Mouse (Mus musculus) brain, adult 2 months (tissue): Measurements from ENCODE around the gene Ndrg3.

Source experiments
- DNase-seq: peaks from one replicate; pipeline ENCODE4 v3.0.0; 2011; ENCODE audit warnings: low read depth, low spot score

Ndrg3 gene

DNA sequence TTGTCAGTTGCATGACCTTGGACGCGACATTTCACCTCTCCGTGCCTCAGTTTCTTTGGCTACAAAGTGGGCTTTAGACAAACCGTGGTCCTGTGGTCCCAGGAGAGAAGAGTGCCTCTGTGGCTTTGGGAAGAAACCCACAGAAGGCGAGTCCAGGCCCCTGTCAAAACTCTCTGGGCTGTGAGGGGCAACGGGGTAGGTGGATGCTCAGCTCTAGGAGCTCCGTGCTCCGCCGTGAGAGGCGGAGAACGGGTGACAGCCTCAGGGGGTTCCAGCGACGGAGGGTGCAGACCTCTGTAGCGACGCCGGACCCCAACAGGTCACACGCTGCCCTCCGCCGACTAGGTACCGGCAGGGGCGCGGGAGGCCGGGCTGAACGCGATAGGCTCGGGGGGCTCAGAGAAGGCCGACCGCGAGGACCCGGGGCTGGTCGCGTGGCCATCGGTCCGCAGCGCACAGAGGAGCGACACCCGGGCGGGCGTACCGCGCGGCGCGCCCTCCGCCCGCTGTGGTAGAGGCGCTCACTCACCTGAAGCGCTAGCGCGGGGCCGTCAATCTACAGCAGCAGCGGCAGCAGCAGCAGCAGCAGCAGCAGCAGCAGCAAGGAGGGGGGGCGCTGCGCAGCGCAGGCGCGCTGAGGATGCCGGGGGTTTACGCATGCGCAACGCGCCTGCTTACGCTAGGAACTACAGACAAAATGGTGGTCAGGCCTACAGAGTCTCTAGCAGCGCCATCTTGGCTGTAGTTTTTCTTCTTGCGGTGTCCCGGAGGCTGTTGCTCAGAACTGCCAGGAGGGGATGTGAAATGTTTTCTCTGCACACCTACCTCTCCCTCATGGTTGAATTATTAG is at the start of gene Ndrg3:
Ndrg3 (minus strand) TSS at position 587 of the 850 bp plus-strand sequence.
- peak; percentile 99 for DNase-seq

GRCm38 (mm10) chr2:157041421-157041820 is 49.6 kb upstream of the Ndrg3 start:
- peak; percentile 46 for DNase-seq

DNA sequence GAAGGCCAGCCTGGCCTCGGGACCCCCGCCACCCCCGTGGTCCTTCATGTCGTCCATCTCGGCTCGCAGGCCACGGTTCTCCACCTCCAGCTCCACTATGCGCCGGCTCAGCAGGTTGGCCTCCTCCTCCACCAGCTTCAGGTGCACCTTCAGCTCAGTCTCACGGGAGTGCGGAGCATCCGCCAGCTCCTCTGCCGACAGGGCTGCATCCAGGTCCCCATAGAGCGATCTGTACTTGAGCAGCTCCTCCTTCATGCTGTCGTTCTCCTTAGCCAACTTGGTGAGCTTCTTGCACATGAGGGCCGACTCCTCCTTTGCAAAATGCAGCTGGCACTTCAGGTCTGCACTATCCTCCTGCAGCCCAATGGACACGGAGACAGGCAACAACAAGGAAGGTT is 48.8 kb upstream of the Ndrg3 start:
- DNase-seq: no peak

- DNase-seq: peak; percentile 83
Observed at GRCm38 (mm10) chr2:157039900-157040648, 48.2 kb upstream of the Ndrg3 start.

GRCm38 (mm10) chr2:157037303-157037702 is 45.4 kb upstream of the Ndrg3 start:
- no peak for DNase-seq

DNA sequence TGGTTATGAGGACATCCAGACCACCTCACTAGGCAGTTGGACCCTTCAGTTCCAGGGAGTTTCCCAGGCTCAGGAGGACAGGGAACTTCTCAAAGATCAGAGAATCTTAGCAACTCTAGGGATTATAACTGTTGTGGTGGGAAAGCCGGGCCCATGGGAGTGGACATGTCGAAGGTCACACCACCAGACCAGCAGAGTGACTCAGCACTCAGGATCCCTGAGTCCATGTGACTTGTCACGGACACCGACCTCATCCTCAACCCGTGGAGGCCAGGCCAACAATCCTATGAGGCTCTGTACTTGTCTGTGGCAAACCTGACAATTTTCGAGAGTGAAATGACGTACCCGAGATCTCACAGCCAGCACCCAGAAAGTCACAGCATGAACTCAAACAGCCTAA is 44.5 kb upstream of the Ndrg3 start:
- no peak for DNase-seq

GRCm38 (mm10) chr2:157035371-157035770 is 43.5 kb upstream of the Ndrg3 start:
- DNase-seq: peak; percentile 94

- DNase-seq: peak; percentile 94
Observed at GRCm38 (mm10) chr2:157030804-157031203, 38.9 kb upstream of the Ndrg3 start.

DNA sequence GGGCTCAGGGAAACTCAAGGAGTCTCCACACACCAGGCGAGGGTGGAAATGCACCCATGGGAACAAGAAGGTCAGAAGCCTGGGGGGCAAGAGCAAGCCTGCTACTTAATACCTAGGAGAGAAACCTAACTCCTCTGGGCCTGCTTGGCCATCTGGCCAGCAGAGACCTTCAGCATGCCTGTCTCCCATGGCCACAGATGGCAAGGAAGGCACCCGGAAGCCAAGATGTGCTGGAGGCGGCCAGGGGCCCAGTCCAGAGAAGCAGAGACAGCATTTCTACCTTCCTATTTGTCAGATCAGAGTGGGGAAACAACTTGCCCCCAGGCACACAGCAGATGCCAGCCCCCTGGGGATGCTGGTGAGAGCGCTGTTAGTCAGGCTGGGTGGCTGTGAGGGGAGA is 36.4 kb upstream of the Ndrg3 start:
- DNase-seq: peak; percentile 66

DNA sequence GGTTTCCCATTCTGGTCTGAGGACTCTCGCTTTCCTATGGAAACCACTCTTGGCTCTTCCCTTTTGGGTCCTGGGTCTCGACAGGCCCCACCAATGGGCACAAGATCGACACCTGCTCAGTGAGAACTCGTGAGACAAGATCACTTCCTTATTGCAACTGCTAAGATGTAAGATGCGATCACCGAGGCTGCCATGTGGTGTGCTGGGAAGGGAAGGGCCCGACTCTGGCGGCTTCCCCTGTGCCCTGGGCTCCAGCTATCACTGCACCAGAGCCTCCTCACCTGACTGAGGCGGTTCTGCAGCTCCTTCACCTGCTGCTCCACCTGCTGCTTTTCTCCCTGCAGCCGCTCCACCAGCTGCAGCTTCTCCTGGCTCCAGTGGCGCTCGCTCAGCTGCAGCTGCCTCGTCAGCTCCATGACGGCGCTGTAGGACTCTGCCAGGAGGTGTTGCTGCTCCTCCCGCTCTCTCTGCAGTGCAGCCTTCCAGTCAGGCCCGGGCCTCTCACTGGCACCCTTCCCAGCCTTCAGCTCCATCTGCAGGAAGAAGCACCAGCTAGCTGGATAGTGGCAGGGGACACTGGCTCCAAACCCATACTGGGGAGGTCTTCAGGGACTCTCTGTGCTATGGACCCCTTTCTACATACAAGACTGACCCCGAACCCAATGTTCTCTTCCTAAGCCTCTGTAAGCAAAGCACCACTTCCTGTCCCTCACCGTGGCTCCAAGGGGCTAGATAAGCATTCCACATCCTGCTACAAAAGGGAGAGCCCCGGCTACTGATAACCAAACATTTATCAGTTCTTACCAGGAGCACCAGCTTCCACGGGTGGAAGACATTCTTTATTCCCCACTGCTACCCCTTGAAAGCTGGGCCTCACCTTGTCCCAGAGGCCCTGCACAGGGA is 35.5 kb upstream of the Ndrg3 start:
- peak; percentile 95 for DNase-seq

DNA sequence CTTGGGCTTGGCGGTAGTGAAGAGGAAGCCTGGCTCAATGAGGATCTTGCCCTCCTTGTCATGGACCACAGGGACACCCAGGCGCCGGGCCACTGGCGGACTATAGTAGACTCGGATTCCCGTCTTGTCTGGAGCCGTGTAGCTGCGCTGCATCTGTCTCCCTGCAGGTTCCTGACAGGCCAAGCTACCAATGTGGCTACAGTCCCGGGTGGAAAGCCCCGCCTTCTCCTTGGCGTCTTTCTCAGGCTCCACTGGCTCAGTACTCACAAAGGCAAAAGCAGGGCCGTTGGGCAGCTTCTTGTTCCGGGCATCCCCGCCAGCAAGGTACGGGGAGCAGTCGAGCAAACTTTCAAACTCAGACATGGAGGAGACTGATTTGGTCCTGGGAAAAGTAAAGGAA is 29.3 kb upstream of the Ndrg3 start:
- DNase-seq: no peak

- no peak for DNase-seq
Observed at GRCm38 (mm10) chr2:157019228-157019627, 27.4 kb upstream of the Ndrg3 start.

DNA sequence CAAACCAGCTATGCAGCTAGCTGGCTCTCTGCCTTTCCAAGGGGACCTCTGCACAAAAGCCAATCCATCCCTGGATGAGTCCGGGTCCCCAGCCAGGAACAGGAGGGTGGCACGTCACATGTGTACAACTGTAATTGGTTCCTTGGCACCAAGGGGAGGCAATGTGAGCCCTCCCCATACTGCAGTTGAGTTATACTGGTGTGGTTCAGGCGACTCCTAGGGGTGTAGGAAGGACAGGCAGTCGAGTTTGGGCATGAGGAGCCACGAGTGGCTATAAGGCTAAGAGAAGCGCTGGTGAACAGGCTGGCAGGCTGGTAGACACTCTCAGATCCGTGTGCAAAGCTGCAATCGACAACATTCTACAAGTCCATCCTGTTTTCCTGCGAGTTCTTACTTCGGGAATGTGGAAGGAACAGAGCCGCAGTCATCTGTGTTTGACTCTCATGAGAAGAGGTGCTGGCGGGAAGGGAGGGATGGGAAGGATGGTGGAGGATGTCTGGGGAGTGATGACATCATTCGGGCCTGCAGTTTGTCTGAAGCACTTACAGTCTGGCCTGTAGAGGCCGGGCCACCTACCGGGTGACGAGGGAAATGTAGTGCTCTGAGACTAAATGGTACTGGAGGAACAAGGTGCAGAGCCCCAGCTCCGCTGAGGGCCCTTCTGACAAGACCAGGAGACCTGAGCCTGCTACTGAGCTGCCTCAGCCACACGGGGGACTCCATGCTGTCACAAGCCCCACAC is 24.8 kb upstream of the Ndrg3 start:
- peak; percentile 54 for DNase-seq

GRCm38 (mm10) chr2:157012341-157012740 is 20.5 kb upstream of the Ndrg3 start:
- no peak for DNase-seq

DNA sequence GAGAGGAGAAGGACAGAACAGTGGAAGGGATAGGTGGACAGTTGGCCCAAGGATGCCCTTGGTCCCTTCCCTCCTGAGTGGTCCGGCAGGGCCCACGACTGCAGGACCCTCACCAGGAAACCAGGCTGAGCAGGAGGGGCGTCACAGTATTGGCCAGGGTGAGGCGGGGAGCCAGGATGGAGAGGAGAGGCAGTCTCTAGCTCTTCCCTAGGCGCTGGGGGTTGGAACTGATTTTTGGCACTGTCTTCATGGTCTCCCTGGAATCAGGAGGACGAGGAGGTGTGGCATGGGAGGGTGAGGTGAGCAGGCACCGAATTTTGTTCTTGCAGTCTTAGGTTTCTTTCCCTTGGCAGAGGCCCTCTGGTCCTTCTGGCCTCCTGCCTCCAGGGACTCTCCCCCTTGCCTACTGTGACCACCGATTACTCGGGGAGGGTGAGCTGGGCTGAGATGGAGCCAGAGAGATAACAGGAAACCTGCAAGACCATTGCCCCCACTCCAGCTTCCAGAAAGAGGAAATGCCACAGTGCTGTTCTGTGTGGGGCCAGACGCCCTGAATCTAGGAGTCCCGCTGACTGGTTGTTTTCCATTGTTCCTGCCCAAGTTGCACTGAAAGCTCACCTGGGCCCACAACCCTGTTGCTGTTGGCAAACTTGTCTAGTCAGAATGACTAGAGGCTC is 18.9 kb upstream of the Ndrg3 start:
- DNase-seq: peak; percentile 51

DNA sequence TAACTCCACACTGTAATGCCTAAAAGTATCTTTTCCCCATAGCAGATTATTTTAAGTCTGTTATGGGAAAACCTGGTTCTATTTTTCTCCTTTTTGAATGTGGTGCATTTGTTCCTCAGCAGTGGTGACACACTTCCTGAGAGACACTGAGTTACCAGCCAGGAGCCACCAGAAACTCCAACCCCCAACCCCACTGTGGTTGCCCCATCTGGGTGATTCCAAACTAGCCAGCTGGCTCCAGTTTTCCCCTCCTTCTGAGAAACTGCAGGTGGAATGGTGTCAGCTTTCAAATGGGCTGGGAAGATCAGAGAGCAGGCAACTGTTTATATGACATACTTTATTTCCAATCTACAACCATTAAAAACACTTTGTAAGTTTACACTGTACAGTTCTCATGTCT is 18.3 kb upstream of the Ndrg3 start:
- peak; percentile 72 for DNase-seq

GRCm38 (mm10) chr2:157008509-157008908 is 16.7 kb upstream of the Ndrg3 start:
- no peak for DNase-seq

GRCm38 (mm10) chr2:157007234-157007596 is 15.4 kb upstream of the Ndrg3 start:
- no peak for DNase-seq

DNA sequence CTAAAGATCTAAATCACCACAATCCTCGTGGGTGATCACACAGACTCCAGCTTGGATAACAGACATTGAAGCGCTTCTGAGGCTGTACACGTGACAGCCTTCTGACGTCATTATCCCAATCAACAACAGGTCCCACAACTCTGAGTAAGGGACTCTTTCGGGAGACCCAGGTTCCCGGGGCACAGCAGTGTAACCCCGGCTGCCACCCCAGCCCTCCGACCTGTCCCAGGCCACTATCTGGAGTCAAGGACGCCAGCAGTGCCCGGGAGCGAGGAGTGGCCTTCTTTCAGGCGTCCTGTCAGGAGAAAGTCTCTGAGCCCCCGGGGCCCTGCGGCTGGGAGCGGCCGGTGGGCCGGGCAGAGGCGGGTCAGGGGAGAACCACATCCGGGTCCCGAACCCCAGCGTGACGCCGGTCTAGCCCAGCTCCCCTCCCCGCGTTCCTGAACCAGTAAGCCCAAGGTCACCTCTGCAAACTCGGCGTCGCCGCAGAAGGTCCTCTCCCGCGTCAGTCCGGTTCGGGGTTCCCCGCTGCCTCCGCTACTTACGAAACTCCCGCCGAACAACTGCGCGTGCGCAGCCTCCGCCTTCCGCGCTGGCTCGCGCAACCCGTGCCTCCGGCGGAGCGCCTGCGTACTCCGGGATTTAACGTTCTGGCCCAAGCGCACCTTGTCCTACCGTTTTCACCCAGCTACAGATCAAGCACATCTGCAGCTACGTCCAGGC is 14.8 kb upstream of the Ndrg3 start, which contains the start of gene Dsn1:
Dsn1 (minus strand) TSS at position 644 of the 723 bp plus-strand sequence.
- DNase-seq: peak; percentile 94

- no peak for DNase-seq
Observed at GRCm38 (mm10) chr2:157002321-157002720, 10.5 kb upstream of the Ndrg3 start.
